Mouse (Mus musculus) embryo, embryonic 11 days (tissue): ENCODE results near the gene Arhgef18.

ENCODE experiments used
- DNase-seq: peaks from one replicate; pipeline ENCODE4 v3.0.0-alpha.2; 2015

Gene Arhgef18

GRCm38 (mm10) chr8:3392771-3393710 lies at the start of gene Arhgef18:
TSS of gene Arhgef18 (plus strand) at chr8:3393006.
- DNase-seq, result peak; percentile 93

GRCm38 (mm10) chr8:3345337-3345736 lies 47.5 kb upstream of the Arhgef18 start:
- DNase-seq, result no peak

GRCm38 (mm10) chr8:3346691-3347413 lies 46.0 kb upstream of the Arhgef18 start:
- no peak for DNase-seq

GRCm38 (mm10) chr8:3348142-3348823 lies 44.5 kb upstream of the Arhgef18 start:
- peak; percentile 12 for DNase-seq

GRCm38 (mm10) chr8:3350747-3351146 lies 42.1 kb upstream of the Arhgef18 start:
- no peak for DNase-seq

GRCm38 (mm10) chr8:3352715-3353114 lies 40.1 kb upstream of the Arhgef18 start:
- no peak for DNase-seq

- DNase-seq, result no peak
These were observed 39.5 kb upstream of the Arhgef18 start, which contains the start of gene A430078G23Rik for GRCm38 (mm10) chr8:3353189-3353810. TSS of gene A430078G23Rik (plus strand) at chr8:3353415.

- DNase-seq, result no peak
These were observed 38.9 kb upstream of the Arhgef18 start for GRCm38 (mm10) chr8:3353811-3354442.

GRCm38 (mm10) chr8:3354443-3354812 lies 38.4 kb upstream of the Arhgef18 start:
- DNase-seq, result no peak

GRCm38 (mm10) chr8:3355586-3355985 lies 37.2 kb upstream of the Arhgef18 start:
- DNase-seq, result no peak

- DNase-seq, result peak; percentile 84
These were observed 34.7 kb upstream of the Arhgef18 start for GRCm38 (mm10) chr8:3358060-3358459.

GRCm38 (mm10) chr8:3367086-3367485 lies 25.7 kb upstream of the Arhgef18 start:
- no peak for DNase-seq

GRCm38 (mm10) chr8:3368091-3368490 lies 24.7 kb upstream of the Arhgef18 start:
- DNase-seq, result no peak

- no peak for DNase-seq
These were observed 17.1 kb upstream of the Arhgef18 start for GRCm38 (mm10) chr8:3375748-3376147.

GRCm38 (mm10) chr8:3376641-3377274 lies 16.0 kb upstream of the Arhgef18 start:
- DNase-seq, result no peak

- peak; percentile 77 for DNase-seq
These were observed 5.5 kb upstream of the Arhgef18 start for GRCm38 (mm10) chr8:3387286-3387685.

- no peak for DNase-seq
These were observed 4.0 kb upstream of the Arhgef18 start for GRCm38 (mm10) chr8:3388591-3389338.

GRCm38 (mm10) chr8:3389506-3389905 lies 3.3 kb upstream of the Arhgef18 start:
- no peak for DNase-seq

- DNase-seq, result no peak
These were observed 513 bp upstream of the Arhgef18 start for GRCm38 (mm10) chr8:3392293-3392692.

- peak; percentile 23 for DNase-seq
These were observed 1.8 kb downstream of the Arhgef18 start for GRCm38 (mm10) chr8:3394600-3394999.

GRCm38 (mm10) chr8:3395246-3395645 lies 2.4 kb downstream of the Arhgef18 start:
- no peak for DNase-seq
